Mouse (Mus musculus): Measurements from ENCODE around the gene Il12rb1. TPM values are rescaled to one million over a fixed set of nuclear protein-coding genes. Genes with fewer than 3 reads are reported as not detected.

Gene Il12rb1
- total and polyA plus RNA-seq, 3 experiments = 0.16 TPM; not detected in 2

- H3K79me2 ChIP-seq (replicated peaks; ENCODE audit: control insufficient read depth, insufficient read depth, low read length) = no peaks in the 10 kb centered on the region
- peaks cover 5% of the 10 kb centered on the region for H3K4me1 ChIP-seq (ENCODE audit: control insufficient read depth, insufficient read depth, low read length)
- WGBS = 8% methylated on average over 54 of the region's 54 CpGs
- H3K4me3 ChIP-seq = peak overlapping the region; percentile 61
- intact Hi-C loops (cut with DNase I) = loop anchor here (2.0 kb wide), 1 partner anchor 20 kb away; the partner anchor contains the start of gene Pik3r2
- DNase-seq = no peak
- H3K27me3 ChIP-seq (ENCODE audit: control insufficient read depth, insufficient read depth, low read length) = no peaks in the 10 kb centered on the region
- H3K27ac ChIP-seq = peak overlapping the region; percentile 39; the same call in 1 of the 2 replicates
- H3K9ac ChIP-seq (ENCODE audit: low read depth, low read length) = peak overlapping the region; percentile 73
- 0 out of 2 replicates have a peak, but pooled peaks have one; percentile 21 for TF ChIP-seq POLR2A (IDR thresholded peaks at IDR 0.05; ENCODE audit: insufficient read depth, low read depth, low read length)
- TF ChIP-seq EP300 (IDR thresholded peaks at IDR 0.05; ENCODE audit: insufficient read depth, low read depth, low read length) = no peak
- no peaks in the 10 kb centered on the region for H3K36me3 ChIP-seq (ENCODE audit: control insufficient read depth, insufficient read depth, low read length)
Observed at GRCm38 (mm10) chr8:70796403-70797080, 11.7 kb upstream of the Il12rb1 start.

GRCm38 (mm10) chr8:70797081-70798070, 10.9 kb upstream of the Il12rb1 start:
- peak; percentile 90 to 91 for DNase-seq
- WGBS = 2% methylated on average over 53 of the region's 57 CpGs
- peak overlapping the region; percentile 61 for H3K4me3 ChIP-seq
- no peaks in the 10 kb centered on the region for H3K79me2 ChIP-seq (replicated peaks; ENCODE audit: control insufficient read depth, insufficient read depth, low read length)
- peak overlapping the region; percentile 64 for H3K9ac ChIP-seq (ENCODE audit: low read depth, low read length)
- peaks cover 3% of the 10 kb centered on the region; the same call in 1 of the 2 replicates for H3K4me1 ChIP-seq (ENCODE audit: control insufficient read depth, insufficient read depth, low read length)
- intact Hi-C loops (cut with DNase I) = loop anchor here (2.0 kb wide), 1 partner anchor 21 kb away; the partner anchor contains the start of gene Pik3r2
- peak overlapping the region; percentile 9 for H3K27ac ChIP-seq
- TF ChIP-seq CTCF (IDR thresholded peaks at IDR 0.05) (no peak), EP300 (IDR thresholded peaks at IDR 0.05; ENCODE audit: insufficient read depth, low read depth, low read length) (no peak), POLR2A (IDR thresholded peaks at IDR 0.05; ENCODE audit: insufficient read depth, low read depth, low read length) (no peak)
- no peaks in the 10 kb centered on the region for H3K27me3 ChIP-seq (ENCODE audit: control insufficient read depth, insufficient read depth, low read length)
- no peaks in the 10 kb centered on the region for H3K36me3 ChIP-seq (ENCODE audit: control insufficient read depth, insufficient read depth, low read length)

GRCm38 (mm10) chr8:70798281-70798680, 10.0 kb upstream of the Il12rb1 start:
- DNase-seq = peak; percentile 44 to 47
- WGBS = 18% methylated on average over 15 of the region's 15 CpGs
- TF ChIP-seq CTCF (IDR thresholded peaks at IDR 0.05) (no peak), EP300 (IDR thresholded peaks at IDR 0.05; ENCODE audit: insufficient read depth, low read depth, low read length) (0 out of 2 replicates have a peak, but pooled peaks have one; percentile 18), POLR2A (IDR thresholded peaks at IDR 0.05; ENCODE audit: insufficient read depth, low read depth, low read length) (no peak)
- H3K36me3 ChIP-seq (ENCODE audit: control insufficient read depth, insufficient read depth, low read length) = no peaks in the 10 kb centered on the region
- intact Hi-C loops (cut with DNase I) = no loop called here
- H3K9ac ChIP-seq (ENCODE audit: low read depth, low read length) = no peak overlapping the region
- no peaks in the 10 kb centered on the region for H3K79me2 ChIP-seq (replicated peaks; ENCODE audit: control insufficient read depth, insufficient read depth, low read length)
- no peak overlapping the region for H3K27ac ChIP-seq
- no peaks in the 10 kb centered on the region for H3K27me3 ChIP-seq (ENCODE audit: control insufficient read depth, insufficient read depth, low read length)
- peaks cover 3% of the 10 kb centered on the region; the same call in 1 of the 2 replicates for H3K4me1 ChIP-seq (ENCODE audit: control insufficient read depth, insufficient read depth, low read length)
- H3K4me3 ChIP-seq = no peak overlapping the region

DNA sequence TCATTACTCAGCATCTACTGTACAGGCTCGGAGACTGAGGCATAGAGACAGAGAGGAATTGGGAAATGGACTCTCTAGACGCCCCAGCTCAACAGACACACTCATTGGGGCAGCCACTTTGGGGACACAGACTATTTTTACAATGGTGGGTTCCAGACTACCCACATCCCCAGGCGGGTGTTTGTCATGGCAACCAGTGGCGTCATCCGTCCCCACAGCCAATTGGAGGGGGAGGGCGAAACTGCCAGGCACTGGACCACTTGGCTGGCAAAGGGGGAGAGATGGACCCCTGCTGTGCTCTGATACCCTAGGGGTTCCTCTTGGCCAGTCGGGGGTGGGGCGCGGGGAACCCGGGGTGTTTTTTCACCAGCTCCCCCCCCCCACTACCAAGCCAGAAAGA, 7.6 kb upstream of the Il12rb1 start:
- H3K27me3 ChIP-seq (ENCODE audit: control insufficient read depth, insufficient read depth, low read length) = no peaks in the 10 kb centered on the region
- WGBS = 70% methylated on average over 10 of the region's 10 CpGs

DNA sequence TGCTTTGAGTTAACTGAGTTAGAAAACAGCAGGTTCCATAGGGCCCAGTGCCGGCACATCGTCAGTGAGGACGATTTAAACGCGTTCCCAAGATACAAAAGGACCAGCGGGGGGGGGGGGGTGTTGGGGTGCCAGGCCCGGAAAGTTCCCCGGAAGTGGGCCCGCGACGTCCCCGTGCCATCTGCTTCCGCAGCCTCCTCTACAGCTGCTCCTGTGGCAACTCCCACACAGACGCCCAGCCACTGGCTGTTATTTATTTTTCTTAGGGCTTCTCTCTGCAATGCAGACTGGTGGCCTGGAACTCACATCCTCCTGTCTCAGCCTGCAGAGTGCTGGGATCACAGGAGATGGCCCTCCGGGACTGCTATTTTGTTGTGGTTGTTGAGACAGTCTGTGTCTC, 7.1 kb upstream of the Il12rb1 start:
- no peak for TF ChIP-seq POLR2A (IDR thresholded peaks at IDR 0.05; ENCODE audit: insufficient read depth, low read depth, low read length)
- TF ChIP-seq CTCF (IDR thresholded peaks at IDR 0.05) = no peak
- no peak for TF ChIP-seq EP300 (IDR thresholded peaks at IDR 0.05; ENCODE audit: insufficient read depth, low read depth, low read length)
- no peak overlapping the region for H3K27ac ChIP-seq
- no peaks in the 10 kb centered on the region for H3K79me2 ChIP-seq (replicated peaks; ENCODE audit: control insufficient read depth, insufficient read depth, low read length)
- DNase-seq = no peak
- no peak overlapping the region for H3K4me3 ChIP-seq
- 26% methylated on average over 15 of the region's 15 CpGs for WGBS
- no peak overlapping the region for H3K9ac ChIP-seq (ENCODE audit: low read depth, low read length)
- H3K27me3 ChIP-seq (ENCODE audit: control insufficient read depth, insufficient read depth, low read length) = no peaks in the 10 kb centered on the region
- H3K4me1 ChIP-seq (ENCODE audit: control insufficient read depth, insufficient read depth, low read length) = peaks cover 3% of the 10 kb centered on the region; the same call in 1 of the 2 replicates
- intact Hi-C loops (cut with DNase I) = no loop called here
- no peaks in the 10 kb centered on the region for H3K36me3 ChIP-seq (ENCODE audit: control insufficient read depth, insufficient read depth, low read length)

More for the DNA sequence above, 7.6 kb upstream of the Il12rb1 start:
- DNase-seq = no peak
- Histone ChIP-seq H3K36me3 (ENCODE audit: control insufficient read depth, insufficient read depth, low read length) (no peaks in the 10 kb centered on the region), H3K4me3 (no peak overlapping the region), H3K79me2 (replicated peaks; ENCODE audit: control insufficient read depth, insufficient read depth, low read length) (no peaks in the 10 kb centered on the region), H3K4me1 (ENCODE audit: control insufficient read depth, insufficient read depth, low read length) (peaks cover 3% of the 10 kb centered on the region; the same call in 1 of the 2 replicates), H3K9ac (ENCODE audit: low read depth, low read length) (no peak overlapping the region), H3K27ac (no peak overlapping the region)
- TF ChIP-seq POLR2A (IDR thresholded peaks at IDR 0.05; ENCODE audit: insufficient read depth, low read depth, low read length) (no peak), CTCF (IDR thresholded peaks at IDR 0.05) (no peak), EP300 (IDR thresholded peaks at IDR 0.05; ENCODE audit: insufficient read depth, low read depth, low read length) (no peak)
- intact Hi-C loops (cut with DNase I) = no loop called here
